Mouse (Mus musculus): Measurements from ENCODE around the gene Col9a1.

The Col9a1 gene

GRCm38 (mm10) chr1:24222981-24223612, 45.7 kb downstream of the Col9a1 start:
- peak; percentile 83 to 88 for DNase-seq

- DNase-seq = peak; percentile 92 to 98
Measured at GRCm38 (mm10) chr1:24225825-24226526, 48.6 kb downstream of the Col9a1 start.

GRCm38 (mm10) chr1:24226941-24227711, 49.7 kb downstream of the Col9a1 start:
- DNase-seq = peak; percentile 39 to 68

GRCm38 (mm10) chr1:24229552-24229951, 52.1 kb downstream of the Col9a1 start:
- no peak for DNase-seq

GRCm38 (mm10) chr1:24230428-24230827, 53.0 kb downstream of the Col9a1 start:
- DNase-seq = peak; percentile 26 to 29

- no peak for DNase-seq
Measured at GRCm38 (mm10) chr1:24231504-24232270, 54.3 kb downstream of the Col9a1 start.

GRCm38 (mm10) chr1:24236330-24236729, 58.9 kb downstream of the Col9a1 start:
- DNase-seq = no peak

GRCm38 (mm10) chr1:24240039-24240691, 62.8 kb downstream of the Col9a1 start:
- no peak for DNase-seq

- no peak for DNase-seq
Measured at GRCm38 (mm10) chr1:24244931-24245330, 67.5 kb downstream of the Col9a1 start.

GRCm38 (mm10) chr1:24245700-24246375, 68.4 kb downstream of the Col9a1 start:
- no peak for DNase-seq

- DNase-seq = peak in 1 of 2 experiments; percentile 53
Measured at GRCm38 (mm10) chr1:24248294-24249104, 71.1 kb downstream of the Col9a1 start.

GRCm38 (mm10) chr1:24249105-24249664, 71.8 kb downstream of the Col9a1 start:
- peak; percentile 28 to 69 for DNase-seq

- DNase-seq = no peak
Measured at GRCm38 (mm10) chr1:24257961-24258360, 80.6 kb downstream of the Col9a1 start.

- DNase-seq = no peak
Measured at GRCm38 (mm10) chr1:24259419-24259818, 82.0 kb downstream of the Col9a1 start.

GRCm38 (mm10) chr1:24261181-24261580, 83.8 kb downstream of the Col9a1 start:
- DNase-seq = no peak

GRCm38 (mm10) chr1:24267022-24267421, 89.6 kb downstream of the Col9a1 start:
- DNase-seq = no peak

GRCm38 (mm10) chr1:24286360-24286759, 109.0 kb downstream of the Col9a1 start:
- DNase-seq = no peak

- DNase-seq = no peak
Measured at GRCm38 (mm10) chr1:24292515-24292914, 115.1 kb downstream of the Col9a1 start.

GRCm38 (mm10) chr1:24294979-24295942, 117.9 kb downstream of the Col9a1 start:
- DNase-seq = no peak

All from cerebellum, postnatal 36 days (tissue).